In the genomic region with DNA sequence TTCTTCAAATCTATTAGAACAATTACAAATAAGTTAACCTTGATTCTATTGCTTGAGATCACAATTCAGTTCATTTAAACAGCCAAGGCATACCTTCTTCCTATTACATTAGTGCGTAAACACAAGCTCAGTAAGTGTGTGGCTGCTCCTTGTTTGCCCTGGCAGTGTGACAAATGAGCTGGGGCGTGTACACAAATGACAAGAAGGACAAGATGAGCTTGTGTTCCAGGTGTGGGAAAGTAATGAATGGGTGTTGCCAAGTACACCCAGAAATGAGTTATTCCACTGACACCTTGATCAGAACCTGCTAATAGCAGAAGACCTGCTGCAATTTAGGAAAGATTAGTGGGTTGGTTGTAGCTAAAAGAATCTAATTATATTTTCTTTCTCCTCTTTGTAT, we compare ENCODE assay signal across 18 mouse cellular contexts.
"Had no signal": no experiment of that assay in that cellular context is flagged by ENCODE, and none has a peak within 500 bp of the region (broad histone marks: within the 10 kb centered on the region; RNA-seq: fewer than 3 reads in every experiment).

No protein-coding gene starts in this region.

- DNase-seq: lung, postnatal 10 days; lung, postnatal 4 days; midbrain, embryonic 14.5 days; retina, postnatal 1 day; right cerebral cortex, adult 18-20 months; right cerebral cortex, postnatal 25 days; right cerebral cortex, postnatal 4 days; spleen, adult 18-20 months; thymus, adult 18-20 months; thymus, postnatal 14 days; thymus, postnatal 36 days had no signal

- H3K4me2 ChIP-seq: lung, embryonic 14.5 days; midbrain, embryonic 12.5 days; neural tube, embryonic 13.5 days; neural tube, embryonic 15.5 days had no signal

- H3K27me3 ChIP-seq: midbrain, embryonic 12.5 days; neural tube, embryonic 13.5 days; neural tube, embryonic 15.5 days had no signal

- H3K4me1 ChIP-seq: midbrain, embryonic 10.5 days; midbrain, embryonic 12.5 days; neural tube, embryonic 13.5 days; neural tube, embryonic 15.5 days had no signal

- H3K4me3 ChIP-seq: midbrain, embryonic 10.5 days; midbrain, embryonic 12.5 days; myocyte; neural tube, embryonic 13.5 days; neural tube, embryonic 15.5 days had no signal

- ATAC-seq: midbrain, embryonic 16.5 days had no signal

- H3K9ac ChIP-seq: lung, embryonic 14.5 days; midbrain, embryonic 12.5 days; neural tube, embryonic 13.5 days; neural tube, embryonic 15.5 days had no signal

- H3K36me3 ChIP-seq: midbrain, embryonic 10.5 days; midbrain, embryonic 12.5 days; neural tube, embryonic 13.5 days; neural tube, embryonic 15.5 days had no signal

- H3K9me3 ChIP-seq: midbrain, embryonic 10.5 days; midbrain, embryonic 12.5 days; neural tube, embryonic 13.5 days; neural tube, embryonic 15.5 days had no signal

- H3K27ac ChIP-seq: midbrain, embryonic 10.5 days; midbrain, embryonic 12.5 days; neural tube, embryonic 13.5 days; neural tube, embryonic 15.5 days had no signal
